Mouse (Mus musculus) heart, embryonic 11.5 days (tissue): ENCODE measurements around the gene Dpf3. TPM values are rescaled to one million over a fixed set of nuclear protein-coding genes. Genes with fewer than 3 reads are reported as not detected.
A peak's percentile ranks its signal among the peaks of the same experiment; 100 is the strongest.

ENCODE experiments used
- ATAC-seq: fragments of 200-750 bp; cut with Nextera tagmentation; replicated peaks from 2 replicates; pipeline ENCODE4 v1.8.0; 2017; ENCODE audit warnings: moderate library complexity; ENCODE audit not compliant: insufficient number of reproducible peaks, low FRiP score, low TSS enrichment
- H3K27ac ChIP-seq: fragments of 300-500 bp; sonication (generic); 2 replicates; pipeline ENCODE4 v1.5.1; 2014; ENCODE audit warnings: mild to moderate bottlenecking, low read depth, low read length
- H3K27me3 ChIP-seq: fragments of 300-500 bp; sonication (generic); 2 replicates; pipeline ENCODE4 v1.6.1; 2014; ENCODE audit warnings: mild to moderate bottlenecking, low read length, mixed read lengths; ENCODE audit not compliant: control insufficient read depth, insufficient read depth
- H3K36me3 ChIP-seq: fragments of 300-500 bp; sonication (generic); 2 replicates; pipeline ENCODE4 v1.6.1; 2014; ENCODE audit warnings: mild to moderate bottlenecking, low read length, moderate library complexity, mixed read lengths; ENCODE audit not compliant: control insufficient read depth, insufficient read depth
- H3K4me1 ChIP-seq: fragments of 300-500 bp; sonication (generic); 2 replicates; pipeline ENCODE4 v1.6.1; 2014; ENCODE audit warnings: low read length; ENCODE audit not compliant: control insufficient read depth, insufficient read depth
- H3K4me2 ChIP-seq: fragments of 300-500 bp; sonication (generic); 2 replicates; pipeline ENCODE4 v1.6.1; 2014; ENCODE audit warnings: mild to moderate bottlenecking, moderate library complexity
- H3K4me3 ChIP-seq: fragments of 300-500 bp; sonication (generic); 2 replicates; pipeline ENCODE4 v1.5.1; 2014; ENCODE audit warnings: low read depth, low read length
- H3K9ac ChIP-seq: fragments of 300-500 bp; sonication (generic); 2 replicates; pipeline ENCODE4 v1.6.1; 2014; ENCODE audit warnings: mild to moderate bottlenecking, low read depth, low read length, moderate library complexity
- H3K9me3 ChIP-seq: fragments of 300-500 bp; sonication (generic); replicated peaks from 2 replicates; pipeline ENCODE4 v1.6.1; 2016; ENCODE audit warnings: low read length; ENCODE audit not compliant: control insufficient read depth
- WGBS: fragments of 180-500 bp; shearing (Covaris S2); extraction: QIAGEN DNeasy Blood & Tissue Kit; methylation state at CpG from one replicate; pipeline ENCODE4 v1.1.7; 2014; ENCODE audit not compliant: insufficient replicate concordance; 5-methylcytosine and 5-hydroxymethylcytosine counted together
- polyA plus RNA-seq: library from polyadenylated mRNA; unstranded; fragments of >200 nt; fragmentation: Nextera tagmentation; extraction: Ambion mirVana; gene quantifications from 2 replicates; pipeline ENCODE4 v1.2.1, GENCODE M21; 2014

The Dpf3 gene
- polyA plus RNA-seq, 1 experiment from 2014 or later, result 29.7 TPM

- H3K4me1 ChIP-seq, result peaks cover 10% of the 10 kb centered on the region
- H3K9me3 ChIP-seq, result no peaks in the 10 kb centered on the region
- H3K36me3 ChIP-seq, result no peaks in the 10 kb centered on the region
- peak overlapping the region; percentile 1; the same call in 1 of the 2 replicates for H3K9ac ChIP-seq
- WGBS, result 28% methylated on average over 12 of the region's 12 CpGs
- no peaks in the 10 kb centered on the region for H3K27me3 ChIP-seq
- H3K4me3 ChIP-seq, result no peak overlapping the region
- H3K4me2 ChIP-seq, result peak overlapping the region; percentile 31
- H3K27ac ChIP-seq, result peak overlapping the region; percentile 12
- 0 out of 2 replicates have a peak, but pooled peaks have one; percentile 26 for ATAC-seq
Measured at GRCm38 (mm10) chr12:83169495-83170209, 317.9 kb downstream of the Dpf3 start.

GRCm38 (mm10) chr12:83168310-83168709, 319.2 kb downstream of the Dpf3 start:
- H3K27me3 ChIP-seq, result no peaks in the 10 kb centered on the region
- ATAC-seq, result no peak
- H3K4me1 ChIP-seq, result peaks cover 10% of the 10 kb centered on the region
- H3K4me3 ChIP-seq, result no peak overlapping the region
- no peak overlapping the region for H3K27ac ChIP-seq
- WGBS, result 64% methylated on average over 6 of the region's 6 CpGs
- no peak overlapping the region for H3K4me2 ChIP-seq
- H3K9me3 ChIP-seq, result no peaks in the 10 kb centered on the region
- no peaks in the 10 kb centered on the region for H3K36me3 ChIP-seq
- H3K9ac ChIP-seq, result no peak overlapping the region

DNA sequence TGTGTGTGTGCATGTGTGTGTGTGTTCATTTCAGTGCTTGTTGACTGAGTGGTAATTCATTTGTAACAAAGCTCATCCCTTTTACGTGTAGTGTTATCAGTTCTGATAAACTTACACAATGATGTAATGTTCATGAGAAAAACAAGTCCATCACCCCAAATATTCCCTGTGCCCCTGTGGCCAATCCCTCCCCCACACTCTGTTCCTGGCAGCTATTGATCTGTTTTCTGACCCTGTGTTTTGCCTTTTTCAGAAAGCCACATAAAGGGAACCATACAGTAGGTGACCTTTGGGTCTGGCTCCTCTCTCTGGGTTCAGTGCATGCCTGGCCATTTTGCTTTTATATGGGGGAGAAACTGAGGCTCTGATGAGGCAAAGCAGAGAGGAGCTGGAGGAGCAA, 322.5 kb downstream of the Dpf3 start:
- Histone ChIP-seq H3K4me3 (no peak overlapping the region), H3K9me3 (no peaks in the 10 kb centered on the region), H3K27me3 (no peaks in the 10 kb centered on the region), H3K4me1 (peaks cover 16% of the 10 kb centered on the region), H3K27ac (no peak overlapping the region), H3K36me3 (no peaks in the 10 kb centered on the region), H3K4me2 (no peak overlapping the region), H3K9ac (no peak overlapping the region)
- 70% methylated on average over 1 of the region's 1 CpGs for WGBS
- no peak for ATAC-seq

Other genes starting within 250 kb of the Dpf3 start
- 23.8 and 24.1 TPM in 2 replicates for gene Dcaf4, start 32.8 kb upstream of the Dpf3 start, polyA plus RNA-seq
- gene Zfyve1, start 109.5 kb upstream of the Dpf3 start, polyA plus RNA-seq, result 12.3 and 15.8 TPM in 2 replicates
- gene Rbm25, start 143.5 kb upstream of the Dpf3 start, polyA plus RNA-seq, result 167 and 184 TPM in 2 replicates
- 54.9 and 58.6 TPM in 2 replicates for gene Psen1, start 200.4 kb upstream of the Dpf3 start, polyA plus RNA-seq